Mouse (Mus musculus) WW6 (cell line): ENCODE data around the gene Fam187b.

Source experiments
- DNase-seq: peaks from one replicate; pipeline ENCODE4 v3.0.0-alpha.2; 2013; ENCODE audit warnings: low read depth, low spot score

The Fam187b gene

DNA sequence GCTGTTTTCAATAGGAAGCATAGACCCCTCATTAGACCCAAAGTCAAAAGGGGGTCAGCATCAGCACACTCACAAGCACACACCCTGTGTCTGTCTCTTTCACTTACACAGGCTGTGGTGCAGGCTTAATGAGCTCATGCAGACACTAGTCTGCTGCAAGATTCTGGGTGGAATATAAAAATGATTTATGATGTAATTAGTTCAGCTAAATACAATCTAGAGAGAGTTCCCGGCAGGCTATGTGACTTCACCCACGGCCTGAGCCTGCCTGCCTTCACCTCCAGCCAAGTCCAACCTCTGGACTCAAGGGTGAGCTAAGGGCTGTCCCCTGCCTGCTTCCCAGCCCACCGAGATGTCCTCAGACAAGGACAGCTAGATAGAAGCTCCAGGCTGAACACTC, 35.3 kb downstream of the Fam187b start:
- DNase-seq, result no peak

GRCm38 (mm10) chr7:31012971-31013370, 39.4 kb downstream of the Fam187b start:
- no peak for DNase-seq

DNA sequence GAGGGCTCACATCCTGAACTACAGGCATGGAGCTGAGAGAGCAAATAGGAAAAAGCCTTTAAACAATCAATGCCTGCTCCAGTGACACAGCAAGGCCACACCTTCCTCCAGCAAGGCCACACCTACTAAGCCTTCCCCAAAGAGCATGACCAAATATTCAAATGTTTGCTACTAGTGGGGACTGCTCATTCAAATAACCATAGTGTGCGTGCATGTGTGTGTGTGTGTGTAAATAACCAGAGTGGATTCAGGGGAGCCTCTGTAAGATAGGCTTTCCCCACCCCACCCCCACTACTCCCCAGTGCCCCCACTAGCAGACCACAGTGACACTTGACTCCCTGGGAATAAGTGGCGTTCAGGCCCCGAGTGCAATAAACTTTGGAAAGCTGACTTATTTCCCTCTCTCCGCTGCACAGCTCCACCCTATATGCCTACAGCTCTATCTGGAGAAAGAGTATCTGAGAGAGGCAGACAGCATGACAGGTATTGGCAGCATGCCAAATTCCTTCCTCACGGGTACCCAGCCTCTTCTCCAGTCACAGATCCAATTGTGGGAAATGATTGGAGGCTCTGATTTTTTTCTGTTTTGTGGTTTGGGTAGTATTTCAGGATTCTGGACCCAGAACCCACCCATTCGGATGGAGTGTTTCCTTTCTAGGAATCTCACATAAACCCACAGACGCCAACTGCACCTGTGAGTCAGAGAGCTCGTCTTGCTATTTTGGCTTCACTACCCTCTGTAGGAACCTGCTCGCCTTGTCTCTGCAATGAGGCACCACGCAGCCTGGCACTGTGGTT, 43.7 kb downstream of the Fam187b start:
- DNase-seq, result no peak

- DNase-seq, result no peak
Observed at GRCm38 (mm10) chr7:31028609-31029008, 55.0 kb downstream of the Fam187b start.

DNA sequence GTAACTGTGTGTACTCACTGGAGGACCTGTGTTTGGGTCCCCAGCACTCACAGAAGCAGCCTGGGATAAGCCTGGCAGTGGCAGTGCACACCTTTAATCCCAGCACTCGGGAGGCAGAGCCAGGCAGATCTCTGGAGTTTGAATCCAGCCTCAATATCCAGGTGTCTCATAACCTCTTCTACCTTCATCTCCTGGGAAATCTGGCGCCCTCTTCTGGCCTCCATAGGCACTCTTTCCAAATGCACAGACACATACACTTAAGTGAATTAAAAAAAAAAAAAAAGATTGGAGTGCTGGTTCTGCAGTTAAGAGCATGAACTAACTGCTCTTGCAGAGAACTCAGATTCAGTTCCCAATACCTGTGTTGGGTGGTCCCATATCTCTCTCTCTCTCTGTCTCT, 57.1 kb downstream of the Fam187b start:
- no peak for DNase-seq

DNA sequence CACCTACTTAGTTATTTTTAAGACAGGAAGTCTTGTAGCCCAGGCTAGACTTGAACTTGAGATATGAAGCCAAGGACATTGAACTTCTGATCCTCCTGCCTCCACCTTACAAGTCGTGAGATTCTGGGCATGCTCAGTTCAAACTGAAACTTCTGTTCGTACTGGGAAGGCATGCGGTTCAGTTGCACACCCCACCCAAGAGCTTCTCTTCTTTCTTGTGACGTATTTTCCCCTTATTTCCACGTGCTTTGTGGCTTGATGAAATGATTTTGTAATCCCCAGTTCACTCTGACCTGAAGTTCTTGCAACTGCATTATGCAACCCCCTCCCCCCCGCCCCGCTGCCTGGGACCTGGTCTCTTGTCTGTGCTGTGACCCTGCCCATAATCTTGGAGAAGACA, 58.1 kb downstream of the Fam187b start:
- DNase-seq, result no peak

GRCm38 (mm10) chr7:31033409-31034165, 60.0 kb downstream of the Fam187b start:
- DNase-seq, result no peak

DNA sequence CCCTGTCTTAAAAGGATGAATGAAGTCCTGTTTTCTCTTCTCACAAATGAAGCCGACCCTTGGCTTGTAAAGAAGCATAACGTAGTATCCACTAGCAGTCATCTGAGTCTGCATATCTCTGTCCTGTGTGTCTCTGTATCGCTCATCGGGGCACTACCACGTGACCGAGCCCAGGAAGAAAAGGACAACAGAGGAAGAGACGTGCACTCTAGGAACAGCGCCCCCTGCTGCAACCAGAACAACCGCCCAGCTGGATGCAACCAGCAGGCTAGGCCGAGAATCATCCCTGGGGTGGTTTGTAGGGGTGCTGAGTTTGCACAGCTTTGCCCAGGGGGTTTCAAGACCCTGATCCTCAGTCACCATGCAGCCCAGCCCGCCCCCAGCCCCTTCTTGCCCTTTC, 61.2 kb downstream of the Fam187b start:
- DNase-seq, result no peak

GRCm38 (mm10) chr7:31035291-31035690, 61.7 kb downstream of the Fam187b start:
- no peak for DNase-seq

GRCm38 (mm10) chr7:31036917-31037316, 63.3 kb downstream of the Fam187b start:
- DNase-seq, result no peak

GRCm38 (mm10) chr7:31037675-31038074, 64.1 kb downstream of the Fam187b start:
- no peak for DNase-seq

- DNase-seq, result no peak
Observed at GRCm38 (mm10) chr7:31039011-31039410, 65.4 kb downstream of the Fam187b start.
